Mouse (Mus musculus) MEL (cell line): ENCODE results near the gene Myl7. TPM values are rescaled to one million over a fixed set of nuclear protein-coding genes. Genes with fewer than 3 reads are reported as not detected.

Experiments
- DNase-seq: peaks from one replicate; pipeline ENCODE4 v3.0.0; 2011; ENCODE audit warnings: low read depth, low spot score
- H3K27ac ChIP-seq: 2 replicates; pipeline ENCODE4 v1.5.1; 2012; ENCODE audit warnings: low read depth, mild to moderate bottlenecking, control low read depth, low read length, moderate library complexity; ENCODE audit not compliant: control insufficient read depth
- H3K27me3 ChIP-seq, 2 experiments: fragments of 150-350 bp in 1 of 2; sonication (generic) in 1 of 2; 2 replicates each; pipeline ENCODE4 v1.6.1; 2012; ENCODE audit warnings: low read length in 2 of 2, mild to moderate bottlenecking in 2 of 2, improper control_type of control experiment in 1 of 2, moderate library complexity in 1 of 2; ENCODE audit not compliant: insufficient read depth in 2 of 2, control insufficient read depth in 1 of 2
- H3K36me3 ChIP-seq, 2 experiments: 2 replicates each; pipeline ENCODE4 v1.6.1; 2012 to 2014; ENCODE audit warnings: low read length in 2 of 2, improper control_type of control experiment in 1 of 2, inconsistent platforms in 1 of 2, mild to moderate bottlenecking in 1 of 2; ENCODE audit not compliant: insufficient read depth in 2 of 2, control insufficient read depth in 1 of 2
- H3K4me1 ChIP-seq, 2 experiments: fragments of 150-350 bp in 1 of 2; sonication (generic) in 1 of 2; 2 replicates each; pipeline ENCODE4 v1.6.1; 2012; ENCODE audit warnings: low read length in 2 of 2, improper control_type of control experiment in 1 of 2, mild to moderate bottlenecking in 1 of 2; ENCODE audit not compliant: insufficient read depth in 2 of 2, control insufficient read depth in 1 of 2
- H3K4me3 ChIP-seq, 2 experiments: fragments of 150-350 bp in 1 of 2; sonication (generic) in 1 of 2; 2 replicates each; pipeline ENCODE4 v1.5.1; 2012; ENCODE audit warnings: low read depth in 2 of 2, low read length in 2 of 2, mild to moderate bottlenecking in 2 of 2, moderate library complexity in 2 of 2, control low read depth in 1 of 2, improper control_type of control experiment in 1 of 2; ENCODE audit not compliant: control insufficient read depth in 1 of 2, insufficient read depth in 1 of 2
- H3K79me2 ChIP-seq: 2 replicates; pipeline ENCODE4 v1.6.1; 2012; ENCODE audit warnings: mild to moderate bottlenecking, low read length, moderate library complexity; ENCODE audit not compliant: control insufficient read depth, poor library complexity, insufficient read depth
- H3K9ac ChIP-seq: 2 replicates; pipeline ENCODE4 v1.6.1; 2012; ENCODE audit warnings: low read depth, mild to moderate bottlenecking, control low read depth, low read length, moderate library complexity; ENCODE audit not compliant: control insufficient read depth, poor library complexity, severe bottlenecking
- H3K9me3 ChIP-seq: fragments of 150-350 bp; sonication (generic); replicated peaks from 2 replicates; pipeline ENCODE4 v1.6.1; 2012; ENCODE audit warnings: mild to moderate bottlenecking, low read length, improper control_type of control experiment, moderate library complexity; ENCODE audit not compliant: insufficient read depth
- BHLHE40 ChIP-seq: IDR thresholded peaks from 2 replicates; pipeline ENCODE4 v1.6.1; 2012; ENCODE audit warnings: low read depth, mild to moderate bottlenecking, inconsistent platforms, low read length, improper control_type of control experiment, borderline replicate concordance
- CHD1 ChIP-seq: IDR thresholded peaks from 2 replicates; pipeline ENCODE4 v1.6.1; 2012; ENCODE audit warnings: low read depth, mild to moderate bottlenecking, inconsistent platforms, low read length, improper control_type of control experiment
- ELF1 ChIP-seq: IDR thresholded peaks from 2 replicates; pipeline ENCODE4 v1.6.1; 2014; ENCODE audit warnings: low read depth, mild to moderate bottlenecking, inconsistent platforms, low read length, improper control_type of control experiment, moderate library complexity
- EP300 ChIP-seq, 2 experiments: IDR thresholded peaks; 2 replicates each; pipeline ENCODE4 v1.6.1; 2011; ENCODE audit warnings: improper control_type of control experiment in 2 of 2, low read length in 2 of 2, low read depth in 1 of 2, mild to moderate bottlenecking in 1 of 2
- ETS1 ChIP-seq: IDR thresholded peaks from 2 replicates; pipeline ENCODE4 v1.6.1; 2012; ENCODE audit warnings: low read depth, mild to moderate bottlenecking, inconsistent platforms, low read length, improper control_type of control experiment, moderate library complexity
- HCFC1 ChIP-seq: IDR thresholded peaks from 2 replicates; pipeline ENCODE4 v1.6.1; 2012; ENCODE audit warnings: low read depth, mild to moderate bottlenecking, inconsistent platforms, low read length, improper control_type of control experiment, moderate library complexity
- KAT2A ChIP-seq: conservative IDR thresholded peaks from 2 replicates; pipeline ENCODE4 v1.6.1; 2012; ENCODE audit warnings: low read depth, low read length, improper control_type of control experiment, inconsistent platforms
- MAX ChIP-seq: IDR thresholded peaks from 2 replicates; pipeline ENCODE4 v1.6.1; 2011; ENCODE audit warnings: low read length, improper control_type of control experiment
- MXI1 ChIP-seq: IDR thresholded peaks from 2 replicates; pipeline ENCODE4 v1.6.1; 2011; ENCODE audit warnings: mild to moderate bottlenecking, low read depth, low read length, improper control_type of control experiment
- MYB ChIP-seq: IDR thresholded peaks from 2 replicates; pipeline ENCODE4 v1.6.1; 2011; ENCODE audit warnings: mild to moderate bottlenecking, low read depth, low read length, improper control_type of control experiment
- MYC ChIP-seq: IDR thresholded peaks from 2 replicates; pipeline ENCODE4 v1.6.1; 2011; ENCODE audit warnings: low read depth, mild to moderate bottlenecking, low read length, improper control_type of control experiment, moderate library complexity
- NELFE ChIP-seq: IDR thresholded peaks from 2 replicates; pipeline ENCODE4 v1.6.1; 2011; ENCODE audit warnings: low read depth, low read length, improper control_type of control experiment
- NRF1 ChIP-seq: IDR thresholded peaks from 2 replicates; pipeline ENCODE4 v1.6.1; 2014; ENCODE audit warnings: low read depth, mild to moderate bottlenecking, inconsistent platforms, low read length, improper control_type of control experiment, moderate library complexity; ENCODE audit not compliant: poor library complexity, insufficient read depth, severe bottlenecking
- POLR2A ChIP-seq, 2 experiments: IDR thresholded peaks; 2 replicates each; pipeline ENCODE4 v1.6.1; 2011 to 2012; ENCODE audit warnings: low read length in 2 of 2, mild to moderate bottlenecking in 2 of 2, control low read depth in 1 of 2, improper control_type of control experiment in 1 of 2, low read depth in 1 of 2, moderate library complexity in 1 of 2; ENCODE audit not compliant: control insufficient read depth in 1 of 2, insufficient read depth in 1 of 2, poor library complexity in 1 of 2
- POLR2AphosphoS2 ChIP-seq: IDR thresholded peaks from 2 replicates; pipeline ENCODE4 v1.6.1; 2011; ENCODE audit warnings: low read length, improper control_type of control experiment
- POLR2AphosphoS5 ChIP-seq: IDR thresholded peaks from 2 replicates; pipeline ENCODE4 v1.6.1; 2012; ENCODE audit warnings: low read depth, borderline replicate concordance, mild to moderate bottlenecking, inconsistent platforms, low read length, moderate library complexity, mixed read lengths
- RAD21 ChIP-seq: IDR thresholded peaks from 2 replicates; pipeline ENCODE4 v1.6.1; 2011; ENCODE audit warnings: mild to moderate bottlenecking, low read depth, low read length, improper control_type of control experiment
- SIN3A ChIP-seq: IDR thresholded peaks from 2 replicates; pipeline ENCODE4 v1.6.1; 2012; ENCODE audit warnings: low read length, improper control_type of control experiment, inconsistent platforms
- SMC3 ChIP-seq: IDR thresholded peaks from 2 replicates; pipeline ENCODE4 v1.6.1; 2011; ENCODE audit warnings: low read depth, low read length, improper control_type of control experiment
- TAL1 ChIP-seq: IDR thresholded peaks from 2 replicates; pipeline ENCODE4 v1.6.1; 2012; ENCODE audit warnings: mild to moderate bottlenecking, inconsistent platforms, low read length, moderate library complexity, mixed read lengths
- TBP ChIP-seq: IDR thresholded peaks from 2 replicates; pipeline ENCODE4 v1.8.0; 2011; ENCODE audit warnings: low read depth, low read length, improper control_type of control experiment
- UBTF ChIP-seq: IDR thresholded peaks from 2 replicates; pipeline ENCODE4 v1.6.1; 2012; ENCODE audit warnings: low read depth, mild to moderate bottlenecking, inconsistent platforms, low read length, improper control_type of control experiment, moderate library complexity, borderline replicate concordance; ENCODE audit not compliant: insufficient read depth
- USF1 ChIP-seq: IDR thresholded peaks from 2 replicates; pipeline ENCODE4 v1.6.1; 2014; ENCODE audit warnings: low read depth, mild to moderate bottlenecking, inconsistent platforms, low read length, improper control_type of control experiment, moderate library complexity
- ZC3H11A ChIP-seq: IDR thresholded peaks from 2 replicates; pipeline ENCODE4 v1.6.1; 2012; ENCODE audit warnings: low read depth, mild to moderate bottlenecking, inconsistent platforms, low read length, improper control_type of control experiment
- ZMIZ1 ChIP-seq: IDR thresholded peaks from 2 replicates; pipeline ENCODE4 v1.6.1; 2012; ENCODE audit warnings: low read depth, mild to moderate bottlenecking, inconsistent platforms, low read length, improper control_type of control experiment, moderate library complexity
- ZNF384 ChIP-seq: IDR thresholded peaks from 2 replicates; pipeline ENCODE4 v1.6.1; 2012; ENCODE audit warnings: low read depth, mild to moderate bottlenecking, inconsistent platforms, low read length, improper control_type of control experiment
- polyA plus RNA-seq, 2 experiments: library from polyadenylated mRNA; stranded (reverse) in 1 of 2; unstranded in 1 of 2; fragments of >175 nt in 1 of 2; fragments of >200 nt in 1 of 2; gene quantifications; 2 replicates each; pipeline versions ENCODE4 v1.2.1 to v1.2.4; 2012; ENCODE audit warnings: low replicate concordance in 2 of 2, low read depth in 1 of 2; ENCODE audit not compliant: insufficient read length in 2 of 2, insufficient read depth in 1 of 2, missing spikeins in 1 of 2
- total RNA-seq: library from RNA; depleted of rRNA; stranded (reverse); fragments of 300-350 nt; gene quantifications from 2 replicates; pipeline ENCODE4 v1.2.3, GENCODE M21; 2012

The Myl7 gene
- total and polyA plus RNA-seq, 3 experiments = not detected

GRCm38 (mm10) chr11:5918111-5918510, 19.5 kb upstream of the Myl7 start:
- no peaks in the 10 kb centered on the region for H3K79me2 ChIP-seq
- H3K4me1 ChIP-seq = no peaks in the 10 kb centered on the region
- no peak for TF ChIP-seq MAX
- TF ChIP-seq RAD21 = no peak
- H3K27me3 ChIP-seq = peaks cover 0 to 1% of the 10 kb centered on the region in 2 experiments; a peak in 1 of 4 replicates
- no peak overlapping the region for H3K4me3 ChIP-seq
- H3K36me3 ChIP-seq = no peaks in the 10 kb centered on the region
- DNase-seq = no peak
- no peak overlapping the region for H3K27ac ChIP-seq
- H3K9ac ChIP-seq = no peak overlapping the region
- no peaks in the 10 kb centered on the region for H3K9me3 ChIP-seq

- no peaks in the 10 kb centered on the region for H3K4me1 ChIP-seq
- no peaks in the 10 kb centered on the region for H3K36me3 ChIP-seq
- DNase-seq = no peak
- no peak overlapping the region for H3K4me3 ChIP-seq
- no peaks in the 10 kb centered on the region; a peak in 1 of 4 replicates for H3K27me3 ChIP-seq
- no peaks in the 10 kb centered on the region for H3K79me2 ChIP-seq
- no peak overlapping the region for H3K9ac ChIP-seq
- TF ChIP-seq MYC = no peak
- no peak for TF ChIP-seq UBTF
- TF ChIP-seq ZNF384 = no peak
- TF ChIP-seq EP300 (IDR thresholded peaks at IDR 0.05; ENCODE audit: low read depth in 1 of 2, low read length in 2 of 2) = no peak
- no peak for TF ChIP-seq MXI1
- no peak for TF ChIP-seq CHD1
- TF ChIP-seq RAD21 = no peak
- no peak for TF ChIP-seq BHLHE40
- no peak for TF ChIP-seq POLR2A (IDR thresholded peaks at IDR 0.05; ENCODE audit: control insufficient read depth in 1 of 2, insufficient read depth in 1 of 2, low read depth in 1 of 2, low read length in 2 of 2, poor library complexity in 1 of 2)
- no peak for TF ChIP-seq NRF1
- TF ChIP-seq POLR2AphosphoS5 = no peak
- no peak overlapping the region for H3K27ac ChIP-seq
- no peaks in the 10 kb centered on the region for H3K9me3 ChIP-seq
Observed at GRCm38 (mm10) chr11:5916178-5916548, 17.6 kb upstream of the Myl7 start.

- Histone ChIP-seq H3K27me3 (no peaks in the 10 kb centered on the region), H3K36me3 (no peaks in the 10 kb centered on the region), H3K9me3 (no peaks in the 10 kb centered on the region), H3K4me1 (no peaks in the 10 kb centered on the region), H3K4me3 (no peak overlapping the region), H3K9ac (no peak overlapping the region), H3K27ac (no peak overlapping the region), H3K79me2 (no peaks in the 10 kb centered on the region)
- no peak for DNase-seq
- TF ChIP-seq TBP = no peak
- no peak for TF ChIP-seq KAT2A
- TF ChIP-seq ETS1 = no peak
- TF ChIP-seq NELFE = no peak
- no peak for TF ChIP-seq ZNF384
- no peak for TF ChIP-seq ZC3H11A
- TF ChIP-seq HCFC1 = no peak
- no peak for TF ChIP-seq RAD21
- TF ChIP-seq MYB = no peak
- no peak for TF ChIP-seq USF1
- TF ChIP-seq SIN3A = no peak
- no peak for TF ChIP-seq TAL1
- no peak for TF ChIP-seq CHD1
- no peak for TF ChIP-seq UBTF
- TF ChIP-seq ELF1 = no peak
- no peak for TF ChIP-seq ZMIZ1
- TF ChIP-seq POLR2AphosphoS2 = no peak
- TF ChIP-seq SMC3 = no peak
Observed at GRCm38 (mm10) chr11:5915429-5916177, 17.0 kb upstream of the Myl7 start.
